Mouse (Mus musculus): ENCODE measurements around the gene Jpt1. TPM values are rescaled to one million over a fixed set of nuclear protein-coding genes. Genes with fewer than 3 reads are reported as not detected.

Jpt1 gene
- 14.9 TPM for polyA plus RNA-seq (2014; fragmentation: Illumina TruSeq; extraction: RNeasy Lipid Tissue Mini Kit (QIAGEN cat#74804); ENCODE audit: low read depth, low replicate concordance)

GRCm38 (mm10) chr11:115514238-115514663 lies at the start of gene Jpt1:
Jpt1 (minus strand) TSS chr11:115514387.

GRCm38 (mm10) chr11:115536038-115536681 lies 22.0 kb upstream of the Jpt1 start, which contains the start of gene Sumo2:
Sumo2 (minus strand) TSS chr11:115536276.

GRCm38 (mm10) chr11:115491356-115492083 lies 22.7 kb downstream of the Jpt1 start, which contains the start of gene Nt5c:
Nt5c (minus strand) TSS chr11:115491862.

GRCm38 (mm10) chr11:115475025-115475757 lies 39.0 kb downstream of the Jpt1 start, which contains the start of gene Armc7:
Armc7 (plus strand) TSS chr11:115475667.

GRCm38 (mm10) chr11:115462243-115462891 lies 51.8 kb downstream of the Jpt1 start, which contains the start of gene Slc16a5:
Slc16a5 (plus strand) TSS chr11:115462474.

Other genes starting within 250 kb of the Jpt1 start
- not detected for gene Grin2c, start 247.1 kb downstream of the Jpt1 start, polyA plus RNA-seq (2014; fragmentation: Illumina TruSeq; extraction: RNeasy Lipid Tissue Mini Kit (QIAGEN cat#74804); ENCODE audit: low read depth, low replicate concordance)
- 73.6 TPM for gene Fdxr, start 237.3 kb downstream of the Jpt1 start, polyA plus RNA-seq (2014; fragmentation: Illumina TruSeq; extraction: RNeasy Lipid Tissue Mini Kit (QIAGEN cat#74804); ENCODE audit: low read depth, low replicate concordance)
- 35.8 TPM for gene Fads6, start 216.7 kb downstream of the Jpt1 start, polyA plus RNA-seq (2014; fragmentation: Illumina TruSeq; extraction: RNeasy Lipid Tissue Mini Kit (QIAGEN cat#74804); ENCODE audit: low read depth, low replicate concordance)
- not detected for gene Otop2, start 207.2 kb downstream of the Jpt1 start, polyA plus RNA-seq (2014; fragmentation: Illumina TruSeq; extraction: RNeasy Lipid Tissue Mini Kit (QIAGEN cat#74804); ENCODE audit: low read depth, low replicate concordance)
- not detected for gene Ush1g, start 192.3 kb downstream of the Jpt1 start, polyA plus RNA-seq (2014; fragmentation: Illumina TruSeq; extraction: RNeasy Lipid Tissue Mini Kit (QIAGEN cat#74804); ENCODE audit: low read depth, low replicate concordance)
- not detected for gene Otop3, start 179.7 kb downstream of the Jpt1 start, polyA plus RNA-seq (2014; fragmentation: Illumina TruSeq; extraction: RNeasy Lipid Tissue Mini Kit (QIAGEN cat#74804); ENCODE audit: low read depth, low replicate concordance)
- gene Hid1, start 146.6 kb downstream of the Jpt1 start, polyA plus RNA-seq (2014; fragmentation: Illumina TruSeq; extraction: RNeasy Lipid Tissue Mini Kit (QIAGEN cat#74804); ENCODE audit: low read depth, low replicate concordance): 6.2 TPM
- 4.8 TPM for gene Cdr2l, start 132.5 kb downstream of the Jpt1 start, polyA plus RNA-seq (2014; fragmentation: Illumina TruSeq; extraction: RNeasy Lipid Tissue Mini Kit (QIAGEN cat#74804); ENCODE audit: low read depth, low replicate concordance)
- 17.7 TPM for gene Mrpl58, start 110.6 kb downstream of the Jpt1 start, polyA plus RNA-seq (2014; fragmentation: Illumina TruSeq; extraction: RNeasy Lipid Tissue Mini Kit (QIAGEN cat#74804); ENCODE audit: low read depth, low replicate concordance)
- 611 TPM for gene Atp5h, start 94.4 kb downstream of the Jpt1 start, polyA plus RNA-seq (2014; fragmentation: Illumina TruSeq; extraction: RNeasy Lipid Tissue Mini Kit (QIAGEN cat#74804); ENCODE audit: low read depth, low replicate concordance)
- gene Kctd2, start 94.3 kb downstream of the Jpt1 start, polyA plus RNA-seq (2014; fragmentation: Illumina TruSeq; extraction: RNeasy Lipid Tissue Mini Kit (QIAGEN cat#74804); ENCODE audit: low read depth, low replicate concordance): 64.0 TPM
- gene Trim80, start 73.8 kb downstream of the Jpt1 start, polyA plus RNA-seq (2014; fragmentation: Illumina TruSeq; extraction: RNeasy Lipid Tissue Mini Kit (QIAGEN cat#74804); ENCODE audit: low read depth, low replicate concordance): not detected
- gene Slc16a5, start 51.9 kb downstream of the Jpt1 start, polyA plus RNA-seq (2014; fragmentation: Illumina TruSeq; extraction: RNeasy Lipid Tissue Mini Kit (QIAGEN cat#74804); ENCODE audit: low read depth, low replicate concordance): not detected
- 0.82 TPM for gene Armc7, start 38.7 kb downstream of the Jpt1 start, polyA plus RNA-seq (2014; fragmentation: Illumina TruSeq; extraction: RNeasy Lipid Tissue Mini Kit (QIAGEN cat#74804); ENCODE audit: low read depth, low replicate concordance)
- 4.6 TPM for gene Nt5c, start 22.5 kb downstream of the Jpt1 start, polyA plus RNA-seq (2014; fragmentation: Illumina TruSeq; extraction: RNeasy Lipid Tissue Mini Kit (QIAGEN cat#74804); ENCODE audit: low read depth, low replicate concordance)
- 1,647 TPM for gene Sumo2, start 21.9 kb upstream of the Jpt1 start, polyA plus RNA-seq (2014; fragmentation: Illumina TruSeq; extraction: RNeasy Lipid Tissue Mini Kit (QIAGEN cat#74804); ENCODE audit: low read depth, low replicate concordance)
- gene Nup85, start 50.0 kb upstream of the Jpt1 start, polyA plus RNA-seq (2014; fragmentation: Illumina TruSeq; extraction: RNeasy Lipid Tissue Mini Kit (QIAGEN cat#74804); ENCODE audit: low read depth, low replicate concordance): 42.1 TPM
- gene Mrps7, start 89.5 kb upstream of the Jpt1 start, polyA plus RNA-seq (2014; fragmentation: Illumina TruSeq; extraction: RNeasy Lipid Tissue Mini Kit (QIAGEN cat#74804); ENCODE audit: low read depth, low replicate concordance): 8.8 TPM
- 3.3 TPM for gene Gga3, start 89.7 kb upstream of the Jpt1 start, polyA plus RNA-seq (2014; fragmentation: Illumina TruSeq; extraction: RNeasy Lipid Tissue Mini Kit (QIAGEN cat#74804); ENCODE audit: low read depth, low replicate concordance)
- 54.5 TPM for gene Mif4gd, start 98.6 kb upstream of the Jpt1 start, polyA plus RNA-seq (2014; fragmentation: Illumina TruSeq; extraction: RNeasy Lipid Tissue Mini Kit (QIAGEN cat#74804); ENCODE audit: low read depth, low replicate concordance)
- gene Slc25a19, start 113.9 kb upstream of the Jpt1 start, polyA plus RNA-seq (2014; fragmentation: Illumina TruSeq; extraction: RNeasy Lipid Tissue Mini Kit (QIAGEN cat#74804); ENCODE audit: low read depth, low replicate concordance): 6.1 TPM
- 160 TPM for gene Grb2, start 194.2 kb upstream of the Jpt1 start, polyA plus RNA-seq (2014; fragmentation: Illumina TruSeq; extraction: RNeasy Lipid Tissue Mini Kit (QIAGEN cat#74804); ENCODE audit: low read depth, low replicate concordance)

Data from adrenal gland, adult 10 weeks (tissue).